Mouse (Mus musculus) monocyte, adult 2 months (primary cell): ENCODE results near the gene Tmem41a.
"Not testable (repeated sequence)": the region's sequence is repeated elsewhere in the genome, so short reads cannot be mapped to it uniquely, and the experiment has no call there.

ENCODE experiments used
- DNase-seq, 2 experiments: peaks; one replicate each; pipeline ENCODE4 v3.0.0; 2022; ENCODE audit warnings: low spot score in 2 of 2, low read depth in 1 of 2

Gene Tmem41a

DNA sequence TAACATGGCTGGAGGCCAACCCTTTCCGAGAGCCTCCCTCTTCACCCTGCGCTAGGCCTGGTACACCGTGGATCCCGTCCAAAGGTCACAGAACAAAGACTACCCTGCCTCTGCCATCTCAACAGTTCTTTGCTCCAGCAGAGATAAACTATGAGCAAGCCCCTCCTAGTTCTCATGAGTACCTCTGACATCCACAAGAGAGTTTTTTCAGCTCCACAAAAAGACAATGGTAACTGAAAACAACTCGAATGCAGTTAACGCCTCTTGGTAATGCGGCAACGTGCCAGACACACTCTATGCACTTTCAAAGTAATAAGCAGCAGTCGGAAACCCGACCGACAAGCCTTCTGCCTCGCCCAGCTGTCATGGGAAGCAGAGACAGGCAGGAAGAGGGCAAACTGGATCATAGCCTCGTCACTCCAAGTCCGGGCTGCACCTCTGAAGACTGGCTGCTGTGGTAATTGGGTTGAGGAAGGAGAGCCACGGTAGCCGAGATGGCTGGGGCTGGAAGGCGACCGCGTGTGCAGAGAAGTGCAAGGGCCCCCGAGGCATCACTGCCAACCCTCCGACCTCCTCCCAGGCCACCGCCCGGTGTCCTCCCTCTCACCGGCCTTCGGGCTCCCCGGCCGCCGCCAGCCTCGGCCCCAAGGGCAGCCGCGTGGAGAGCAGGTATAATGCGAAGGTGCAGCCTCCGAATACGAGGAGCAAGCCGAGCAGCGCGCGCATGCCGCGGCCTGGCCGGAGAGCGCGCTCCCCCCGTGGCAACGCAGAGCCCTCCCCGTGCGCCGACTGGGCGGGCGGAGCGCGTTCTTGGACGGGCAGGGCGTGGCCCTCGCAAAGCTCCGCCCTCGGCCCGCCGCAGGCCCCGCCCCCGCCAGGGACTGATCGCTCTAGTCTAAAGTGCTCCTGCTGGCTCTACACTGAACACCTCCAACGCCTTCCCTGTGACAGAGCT, at the start of gene Tmem41a:
Gene Tmem41a (minus strand): TSS at position 792 of the 955 bp plus-strand sequence.
- DNase-seq = peak; percentile 57 to 63

DNA sequence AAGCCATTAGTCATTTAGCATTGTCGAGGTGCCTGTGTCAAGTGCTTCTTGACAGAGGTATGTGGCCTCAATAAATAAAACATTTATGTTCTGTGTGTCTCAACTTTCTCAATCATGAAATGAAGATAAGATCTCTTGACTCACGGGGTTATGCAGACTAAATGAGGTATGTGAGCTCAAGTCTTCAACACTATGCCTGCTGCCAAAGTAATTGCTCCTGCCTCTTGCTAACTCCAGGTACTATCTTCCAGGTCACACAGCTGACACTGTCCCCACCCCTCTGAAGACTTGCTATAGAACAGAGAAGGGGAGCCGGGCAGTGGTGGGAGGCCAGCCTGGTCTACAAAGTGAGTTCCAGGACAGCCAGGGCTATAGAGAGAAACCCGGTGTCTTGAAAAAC, 49.0 kb upstream of the Tmem41a start:
- DNase-seq = no peak

DNA sequence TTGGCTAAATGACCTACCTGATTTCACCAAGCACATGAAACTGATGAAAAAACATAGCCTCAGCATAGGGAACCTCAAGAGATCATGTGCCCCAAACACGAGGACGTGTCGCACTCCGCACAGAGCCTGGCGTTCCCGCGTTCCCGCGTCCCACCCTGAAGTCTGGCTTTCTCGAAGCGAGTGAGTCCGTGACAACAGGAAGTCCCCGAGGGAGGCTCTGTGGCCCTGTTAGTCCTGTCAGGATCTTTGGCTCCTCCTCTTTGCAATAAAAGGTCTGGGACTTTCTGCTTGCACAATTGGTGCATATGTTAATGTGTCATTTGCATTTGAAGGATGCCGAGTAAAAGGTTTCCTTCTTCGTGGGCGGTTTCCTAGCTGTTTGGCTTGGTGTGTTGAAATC, 48.0 kb upstream of the Tmem41a start, which contains the start of gene Liph:
Gene Liph (minus strand): TSS at position 360 of the 400 bp plus-strand sequence.
- DNase-seq = peak in 1 of 2 experiments; percentile 15

DNA sequence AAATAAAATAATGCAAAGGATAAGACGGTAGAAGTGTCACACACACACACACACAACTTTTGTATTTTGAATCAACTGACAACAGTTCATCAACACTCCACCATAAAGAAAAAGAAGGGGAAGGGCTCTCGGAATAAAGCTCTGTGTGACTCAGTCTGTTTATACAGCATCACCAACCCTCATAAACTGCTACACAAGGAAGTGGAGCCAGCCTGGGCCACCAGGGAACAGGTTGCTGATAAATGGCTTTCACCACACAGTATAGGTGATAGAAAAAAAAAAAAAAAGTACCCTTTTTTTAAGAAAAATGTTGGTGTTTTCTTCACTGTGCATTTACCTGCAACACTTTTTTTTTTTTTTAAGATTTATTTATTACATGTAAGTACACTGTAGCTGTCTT, 44.4 kb upstream of the Tmem41a start:
- DNase-seq = no peak

DNA sequence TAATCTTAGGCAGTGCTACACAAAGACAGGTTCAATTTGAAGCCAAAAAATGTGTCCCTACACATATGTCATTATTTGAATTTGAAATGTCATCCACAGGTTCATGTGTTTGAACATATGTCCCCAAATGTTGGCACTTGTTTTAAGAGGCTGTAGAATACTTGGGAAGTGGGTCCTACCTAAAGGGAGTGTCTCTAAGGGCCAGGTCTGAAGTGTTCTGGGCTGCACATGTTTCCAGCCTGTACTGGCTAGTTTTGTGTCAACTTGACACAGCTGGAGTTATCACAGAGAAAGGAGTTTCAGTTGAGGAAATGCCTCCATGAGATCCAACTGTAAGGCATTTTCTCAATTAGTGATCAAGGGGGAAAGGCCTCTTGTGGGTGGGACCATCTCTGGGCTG, 43.5 kb upstream of the Tmem41a start:
- not testable (repeated sequence) for DNase-seq

DNA sequence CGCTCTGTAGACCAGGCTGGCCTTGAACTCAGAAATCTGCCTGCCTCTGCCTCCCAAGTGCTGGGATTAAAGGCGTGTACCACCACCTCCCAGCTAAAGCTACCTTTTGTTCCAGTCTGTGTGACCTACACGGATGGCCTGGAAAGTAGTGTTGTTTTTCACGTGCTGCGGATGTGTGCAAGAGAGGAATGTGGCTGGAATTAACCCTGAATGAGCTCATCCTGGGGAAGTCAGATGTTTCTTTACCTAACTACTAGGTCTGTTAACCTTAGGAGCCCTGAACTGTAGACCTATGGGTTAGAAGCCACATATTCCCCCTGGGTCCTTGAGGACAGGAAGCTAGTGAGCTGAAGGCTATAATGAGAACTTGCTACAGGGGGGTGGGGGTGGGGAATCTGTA, 40.6 kb upstream of the Tmem41a start:
- no peak for DNase-seq

DNA sequence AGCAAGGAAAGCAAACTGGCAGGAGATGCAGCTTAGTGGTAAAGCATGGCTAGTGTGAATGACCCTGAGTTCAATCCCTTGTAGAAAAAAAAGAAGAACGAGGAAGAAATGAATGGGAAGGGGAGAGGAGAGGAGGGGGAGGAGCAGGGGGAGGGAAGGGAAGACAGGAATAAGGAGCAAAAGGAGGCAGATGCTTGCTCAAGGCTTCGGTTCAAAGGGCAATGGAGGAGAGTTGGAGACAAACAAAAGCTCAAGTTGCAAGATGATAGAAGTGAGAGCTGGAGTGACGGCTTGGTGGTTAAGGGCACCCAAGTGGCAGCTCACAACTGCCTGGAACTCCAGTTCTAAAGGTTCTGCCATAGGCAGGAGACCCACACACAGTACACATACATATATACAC, 38.8 kb upstream of the Tmem41a start:
- no peak for DNase-seq

DNA sequence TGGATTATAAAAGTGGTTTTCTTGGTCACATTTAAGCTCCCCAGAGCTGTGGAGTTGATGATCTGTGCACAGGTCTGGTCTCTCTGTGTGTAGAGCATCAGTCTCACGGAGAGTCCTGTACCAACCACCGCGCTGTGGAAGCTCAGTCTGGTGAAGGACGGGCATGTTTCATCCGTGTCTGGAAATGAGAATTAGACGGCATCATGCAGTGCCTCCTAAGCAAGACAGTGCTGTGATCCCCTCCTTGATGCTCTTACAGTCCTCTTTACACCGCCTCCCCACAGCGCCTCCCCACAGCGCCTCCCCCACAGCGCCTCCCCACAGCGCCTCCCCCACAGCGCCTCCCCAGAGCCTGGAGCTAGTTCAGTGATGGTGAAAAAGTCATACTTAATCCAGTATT, 36.7 kb upstream of the Tmem41a start:
- DNase-seq = no peak

DNA sequence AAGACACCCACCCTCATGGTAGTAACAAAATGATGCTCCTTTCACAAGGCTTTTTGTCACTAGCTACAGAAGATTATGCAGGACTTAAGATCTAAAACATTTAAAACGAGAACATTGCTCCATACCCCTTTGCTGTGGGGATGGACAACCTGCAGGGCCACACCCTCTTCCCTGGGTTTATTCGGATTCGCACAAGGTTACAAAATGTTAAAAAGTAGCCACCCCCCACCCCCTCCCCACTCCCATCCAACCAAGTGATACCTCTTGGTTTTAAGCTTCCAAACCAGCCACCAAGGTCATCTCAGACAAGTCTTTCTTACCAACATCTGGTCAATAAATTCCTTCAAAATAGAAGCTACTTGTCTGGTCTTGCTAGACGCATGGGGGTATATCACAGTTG, 36.2 kb upstream of the Tmem41a start:
- no peak for DNase-seq

DNA sequence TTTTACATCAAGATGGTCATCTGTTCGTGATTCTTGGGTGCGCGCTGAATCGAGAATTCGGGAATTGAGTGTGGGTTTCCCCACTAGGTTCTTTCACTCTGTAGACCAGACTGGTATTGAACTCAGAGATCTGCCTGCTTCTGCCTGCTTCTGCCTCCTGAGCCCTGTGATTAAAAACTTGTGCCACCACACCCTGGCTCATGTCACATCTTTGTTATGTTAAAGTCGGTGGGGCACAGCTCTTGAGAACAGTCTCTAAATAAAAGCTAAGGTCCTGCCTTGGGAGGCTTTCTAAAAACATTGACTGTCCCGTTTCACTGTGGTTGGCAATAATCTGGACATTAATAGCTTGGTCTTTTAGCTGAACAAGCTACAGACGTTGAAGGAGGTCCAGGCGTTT, 35.8 kb upstream of the Tmem41a start:
- DNase-seq = no peak

DNA sequence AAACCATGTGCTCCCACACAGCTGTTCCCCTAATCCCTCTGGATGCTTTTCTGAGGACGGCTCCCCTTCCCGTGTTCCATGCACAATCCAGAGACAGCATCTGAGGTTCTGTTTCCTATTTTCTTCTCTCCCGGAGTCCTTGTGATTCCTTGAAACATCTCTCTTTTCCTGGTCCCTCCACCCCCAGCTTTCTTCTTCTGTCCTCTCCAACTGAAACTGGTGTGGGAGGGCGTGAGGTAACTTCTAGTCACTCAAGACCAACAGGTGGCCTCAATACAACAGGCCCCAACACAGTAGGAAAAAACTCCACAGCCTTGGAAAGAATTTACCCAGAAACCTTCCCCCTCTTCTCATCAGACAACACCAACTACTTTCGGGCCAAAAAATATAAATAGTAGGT, 30.0 kb upstream of the Tmem41a start:
- no peak for DNase-seq

DNA sequence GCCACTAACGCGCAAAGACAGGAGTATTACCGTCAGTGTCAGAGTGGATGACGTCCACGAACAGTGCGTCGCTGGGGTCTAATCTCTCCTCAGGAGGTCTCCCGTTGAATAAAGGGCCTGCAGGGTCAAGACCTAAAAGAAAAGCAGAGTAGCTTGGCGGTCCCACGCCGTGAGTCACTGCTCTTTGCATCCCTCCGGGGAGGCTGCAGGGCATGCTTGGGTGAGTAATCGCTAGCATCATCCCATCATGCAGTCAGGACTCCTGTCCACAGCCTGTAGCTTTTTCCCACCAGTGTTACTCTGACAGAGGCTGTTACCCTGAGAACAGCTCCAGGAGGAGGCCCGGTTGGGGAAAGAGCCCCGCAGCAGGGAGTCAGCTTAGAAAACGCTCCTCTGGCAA, 28.9 kb upstream of the Tmem41a start:
- no peak for DNase-seq

DNA sequence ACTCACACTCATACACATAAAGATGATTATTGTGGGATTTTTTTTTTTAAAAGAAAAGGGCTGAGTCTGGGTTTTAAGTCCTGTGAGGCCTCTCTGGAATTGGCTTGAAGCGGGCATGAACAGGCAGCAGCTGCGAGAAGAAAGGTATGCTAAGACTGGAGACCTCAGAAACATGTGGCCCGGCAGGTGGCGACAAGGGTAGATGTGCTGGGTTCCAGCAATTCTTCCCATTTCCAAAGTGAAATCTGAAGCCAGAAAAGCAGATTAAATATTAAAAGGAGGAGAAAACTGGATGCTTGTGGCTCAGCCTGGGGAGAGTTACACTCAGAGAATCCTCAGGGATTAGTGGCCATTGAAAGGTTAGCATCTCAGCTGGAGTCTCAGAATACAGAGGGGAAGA, 24.1 kb upstream of the Tmem41a start:
- DNase-seq = no peak

DNA sequence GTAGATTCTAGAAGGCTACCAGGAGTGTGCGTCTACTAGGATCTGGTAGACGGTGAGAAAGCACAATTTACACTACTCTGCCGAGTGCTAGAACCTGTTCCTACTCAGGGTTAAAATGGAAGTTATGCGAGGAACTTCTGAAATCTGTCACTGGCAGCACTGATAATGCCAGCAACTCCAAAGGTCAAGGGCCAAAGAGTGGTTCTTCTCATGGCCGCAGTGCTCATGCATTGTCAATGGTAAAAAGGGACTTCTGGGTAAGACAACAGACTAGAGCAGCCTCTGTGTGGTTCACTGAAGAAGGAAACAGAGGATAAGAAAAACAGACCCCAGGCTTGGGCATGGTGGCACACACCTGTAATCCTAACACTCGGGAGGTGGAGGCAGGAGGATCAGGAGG, 23.2 kb upstream of the Tmem41a start:
- DNase-seq = no peak

DNA sequence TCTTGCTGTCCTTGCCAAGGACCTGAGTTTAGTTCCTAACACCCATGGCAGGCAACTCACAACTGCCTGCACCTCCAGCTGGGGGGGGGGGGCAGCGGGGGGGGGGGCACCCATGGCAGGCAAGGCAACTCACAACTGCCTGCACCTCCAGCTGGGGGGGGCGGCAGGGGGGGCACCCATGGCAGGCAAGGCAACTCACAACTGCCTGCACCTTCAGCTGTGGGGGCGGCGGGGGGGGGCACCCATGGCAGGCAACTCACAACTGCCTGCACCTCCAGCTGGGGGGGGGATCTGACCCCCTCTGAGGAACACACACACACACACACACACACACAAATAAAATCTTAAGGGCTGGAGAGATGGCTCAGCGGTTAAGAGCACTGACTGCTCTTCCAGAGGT, 22.5 kb upstream of the Tmem41a start:
- DNase-seq = no peak

DNA sequence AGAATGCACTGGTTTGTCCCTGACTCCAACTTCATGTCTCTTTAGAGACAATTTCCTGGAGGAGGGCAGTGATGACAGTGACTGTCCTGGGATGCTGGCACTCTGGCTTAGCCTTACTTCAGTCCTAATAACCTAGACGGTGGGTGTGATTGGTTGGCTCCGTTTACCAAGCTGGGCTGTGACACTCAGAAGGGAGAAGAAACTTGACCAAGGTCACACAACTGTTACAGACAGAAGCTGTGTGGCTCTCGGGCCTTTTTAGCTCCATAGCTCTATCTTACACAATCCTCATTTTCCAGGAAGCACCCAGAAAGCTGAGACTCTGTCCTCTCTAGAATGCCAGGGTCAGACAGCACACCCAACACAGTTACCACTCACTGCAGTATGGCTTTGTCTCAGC, 18.2 kb upstream of the Tmem41a start:
- no peak for DNase-seq

DNA sequence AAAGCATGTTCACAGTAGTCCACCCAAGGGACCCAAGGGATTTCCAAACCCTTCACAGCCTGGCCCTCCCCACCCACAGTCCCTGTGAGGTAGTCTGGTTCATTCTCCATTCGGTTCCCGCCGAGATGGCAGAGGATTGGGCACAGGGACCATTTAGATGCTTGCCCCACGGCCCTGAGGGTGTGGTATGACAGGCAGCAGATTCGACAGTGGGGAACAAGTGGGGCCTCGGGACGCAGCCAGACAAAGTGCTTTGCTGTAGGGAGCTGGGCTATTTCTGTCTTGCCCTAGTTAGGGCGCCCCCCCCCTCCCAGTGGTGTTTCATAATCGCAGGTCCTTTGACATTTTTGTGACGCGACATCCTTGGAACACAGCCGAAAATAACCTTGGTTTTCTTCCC, 8.2 kb upstream of the Tmem41a start:
- no peak for DNase-seq

DNA sequence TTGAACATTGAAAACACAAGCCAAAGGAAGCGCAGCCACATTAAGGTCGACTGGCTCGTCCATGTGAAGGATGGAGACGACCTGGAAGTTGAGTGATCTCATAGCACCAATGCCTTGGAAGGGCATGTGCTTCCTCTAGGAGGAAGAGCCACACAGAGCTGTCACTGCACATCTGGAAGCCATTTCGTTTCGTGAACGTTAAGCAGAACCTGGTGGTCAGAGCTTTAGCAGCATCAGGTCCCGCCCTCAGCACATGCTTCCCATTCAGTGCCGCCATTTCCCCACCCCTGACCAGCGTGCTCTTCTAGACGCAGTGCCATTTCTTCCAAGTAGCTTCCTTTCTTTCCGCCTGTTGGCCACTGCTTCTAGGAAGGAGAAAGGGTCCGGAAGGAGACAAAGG, 18.9 kb downstream of the Tmem41a start:
- DNase-seq = no peak

DNA sequence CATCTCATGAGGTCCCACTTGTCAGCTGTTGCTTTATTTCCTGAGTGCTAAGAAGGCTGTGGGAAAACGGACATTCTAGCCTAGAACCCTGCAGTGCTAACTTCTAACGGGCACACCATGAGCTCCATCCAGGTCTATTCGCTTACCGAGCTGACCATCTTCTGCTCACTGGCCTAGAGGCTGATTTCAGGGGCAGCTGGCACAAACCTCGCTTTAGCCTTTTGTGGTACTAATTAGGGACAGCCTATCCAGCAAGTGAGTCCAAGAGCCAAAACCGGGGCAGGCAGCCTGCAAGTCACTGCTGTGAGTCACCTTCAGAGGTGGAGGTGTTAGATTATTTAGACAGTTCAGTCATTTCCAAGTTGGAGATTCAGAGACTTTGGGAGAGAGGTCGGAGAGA, 30.7 kb downstream of the Tmem41a start:
- no peak for DNase-seq

DNA sequence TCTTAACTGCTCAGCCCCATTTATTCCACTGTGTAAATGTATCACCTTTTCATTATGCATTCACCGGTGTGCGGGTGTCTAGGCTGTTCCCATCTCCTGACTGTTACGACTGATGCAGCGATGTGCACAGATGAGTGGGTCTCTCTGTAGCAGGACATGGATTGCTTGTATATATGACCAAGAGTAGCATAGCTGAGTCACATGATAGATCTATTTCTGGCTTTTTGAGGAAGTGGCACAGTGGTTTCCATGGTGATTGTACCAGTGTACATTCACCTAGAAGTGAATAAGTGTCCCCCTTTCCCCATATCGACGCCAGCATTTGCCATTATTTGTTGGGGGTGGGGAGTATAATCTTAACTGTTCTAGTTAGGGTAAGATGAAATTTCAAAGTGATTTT, 34.0 kb downstream of the Tmem41a start:
- no peak for DNase-seq

DNA sequence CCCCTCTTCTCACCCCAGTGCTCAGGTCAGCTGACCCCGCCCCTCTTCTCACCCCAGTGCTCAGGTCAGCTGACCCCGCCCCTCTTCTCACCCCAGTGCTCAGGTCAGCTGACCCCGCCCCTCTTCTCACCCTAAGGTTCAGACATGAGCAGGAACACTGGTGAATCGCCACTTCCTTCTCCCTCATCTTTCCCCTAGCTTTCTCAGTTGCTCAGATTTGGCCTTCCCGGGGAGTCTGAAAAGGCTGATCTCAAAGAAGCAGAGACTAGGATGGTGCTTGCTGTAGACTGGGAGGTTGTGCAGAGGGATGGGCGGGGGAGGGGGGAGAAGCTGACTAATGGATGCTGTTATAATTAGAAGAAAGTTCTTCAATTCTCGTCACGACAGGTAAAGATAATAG, 38.4 kb downstream of the Tmem41a start:
- DNase-seq = not testable (repeated sequence)

DNA sequence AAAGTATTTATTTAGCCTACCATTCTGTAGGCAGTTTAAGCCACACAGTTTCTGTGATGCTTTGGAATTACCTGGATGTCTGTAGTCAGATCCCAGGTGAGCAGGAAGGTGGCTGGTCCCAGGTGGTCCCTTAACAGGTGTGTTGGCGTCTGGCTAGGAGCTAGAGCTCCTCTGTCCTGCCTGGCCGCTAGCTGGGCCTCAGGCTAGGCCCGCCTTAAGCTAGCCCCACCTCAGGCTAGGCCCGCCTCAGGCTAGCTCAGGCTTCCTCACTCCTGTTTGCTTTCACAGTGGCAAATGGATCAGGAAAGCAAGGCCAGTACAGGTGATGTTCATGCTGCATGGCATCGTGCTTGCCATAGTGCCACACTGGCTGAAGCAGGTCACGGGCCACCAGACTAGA, 40.5 kb downstream of the Tmem41a start:
- DNase-seq = no peak

DNA sequence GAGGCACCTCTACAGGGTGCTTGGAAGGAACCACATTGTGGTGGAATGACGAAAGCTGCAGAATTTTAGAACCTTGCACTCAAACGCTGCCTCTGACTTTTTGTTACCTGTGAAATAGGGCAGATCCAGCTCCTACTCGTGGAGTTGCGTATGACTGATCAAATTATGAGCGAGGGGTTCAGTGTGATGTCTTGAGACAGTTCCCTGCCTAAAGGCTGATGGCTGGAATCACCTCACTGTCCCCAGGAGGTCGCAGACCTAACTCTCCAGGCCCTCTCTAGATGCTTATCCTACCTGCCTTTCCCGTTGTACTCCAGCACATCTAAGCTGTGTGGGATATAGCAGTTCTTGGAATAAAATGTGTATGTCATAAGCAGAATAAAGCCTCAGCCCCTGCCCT, 41.4 kb downstream of the Tmem41a start:
- DNase-seq = no peak
